10 mouse cellular contexts compared by ENCODE assay signal in the genomic region with DNA sequence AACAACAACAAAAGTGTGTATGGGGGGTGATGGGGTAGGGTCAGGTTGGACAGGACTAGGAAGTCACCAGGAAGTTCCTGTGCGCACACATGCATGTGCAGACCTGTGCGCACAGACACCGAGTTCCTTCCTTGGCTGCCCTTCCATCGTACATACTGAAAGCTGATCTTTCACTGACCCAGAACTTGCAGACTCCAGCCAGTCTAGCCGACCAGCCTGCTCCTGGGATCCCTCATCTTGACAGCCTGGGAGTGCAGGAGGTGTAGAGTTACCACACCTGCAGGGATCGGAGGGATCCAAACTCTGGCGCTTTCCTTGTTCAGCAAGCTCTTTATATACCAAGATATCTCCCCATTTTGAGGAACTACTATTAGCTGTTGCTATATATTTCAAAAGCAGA.
DNase-seq lines count a peak whose midpoint lies in the region; ATAC-seq and TF ChIP-seq lines count a peak whose summit lies in the region.
"Had no signal": no experiment of that assay in that cellular context is flagged by ENCODE, and none has a peak within 500 bp of the region (broad histone marks: within the 10 kb centered on the region; RNA-seq: fewer than 3 reads in every experiment).

No protein-coding gene starts in this region.

- no peak for DNase-seq in heart, adult 9 months (ENCODE audit: low spot score in 2 of 2)
- peak; percentile 66 for DNase-seq in embryo, embryonic 10 days (ENCODE audit: low spot score)
- DNase-seq in ovary, postnatal 10 days (ENCODE audit: low spot score), result no peak
- DNase-seq in adrenal gland, adult 18-20 months (ENCODE audit: low spot score in 2 of 2), result no peak
- DNase-seq in thymus, postnatal 4 days, result no peak

- TF ChIP-seq CTCF in C2C12 (IDR thresholded peaks at IDR 0.05; ENCODE audit: control insufficient read depth, insufficient read depth, insufficient read length), result no peak

- no peak overlapping the region for H3K4me3 ChIP-seq in heart, embryonic 11.5 days (ENCODE audit: low read depth, low read length)
- H3K4me3 ChIP-seq in C2C12 (ENCODE audit: insufficient read depth, poor library complexity, severe bottlenecking), result no peak overlapping the region
- H3K4me3 ChIP-seq in intestine, embryonic 16.5 days (ENCODE audit: low read length), result no peak overlapping the region

- 36% methylated on average over 7 of the region's 7 CpGs for WGBS in heart, embryonic 11.5 days (ENCODE audit: insufficient replicate concordance)
- WGBS in intestine, embryonic 16.5 days, result 54% methylated on average over 7 of the region's 7 CpGs

- peak overlapping the region; percentile 11; the same call in 1 of the 2 replicates for H3K4me2 ChIP-seq in heart, embryonic 11.5 days
- H3K4me2 ChIP-seq in intestine, embryonic 16.5 days (ENCODE audit: low read depth, low read length), result no peak overlapping the region
- H3K4me2 ChIP-seq: midbrain, embryonic 11.5 days had no signal

- H3K4me1 ChIP-seq in heart, embryonic 11.5 days (ENCODE audit: control insufficient read depth, insufficient read depth, low read length), result peaks cover 6% of the 10 kb centered on the region
- H3K4me1 ChIP-seq in intestine, embryonic 16.5 days (ENCODE audit: control insufficient read depth, insufficient read depth, low read length), result peaks cover 10% of the 10 kb centered on the region

- no peaks in the 10 kb centered on the region for H3K36me3 ChIP-seq in heart, embryonic 11.5 days (ENCODE audit: control insufficient read depth, insufficient read depth, low read length)
- H3K36me3 ChIP-seq in C2C12 (ENCODE audit: control insufficient read depth, insufficient read depth), result peaks cover 47% of the 10 kb centered on the region
- H3K36me3 ChIP-seq in intestine, embryonic 16.5 days (ENCODE audit: control insufficient read depth, insufficient read depth, low read length), result peaks cover 9% of the 10 kb centered on the region

- no peak overlapping the region for H3K9ac ChIP-seq in heart, embryonic 11.5 days (ENCODE audit: low read depth, low read length)
- no peak overlapping the region for H3K9ac ChIP-seq in intestine, embryonic 16.5 days (ENCODE audit: low read depth, low read length)

- H3K27me3 ChIP-seq in heart, embryonic 11.5 days (ENCODE audit: control insufficient read depth, insufficient read depth, low read length), result no peaks in the 10 kb centered on the region
- H3K27me3 ChIP-seq in C2C12 (ENCODE audit: control insufficient read depth, insufficient read depth, insufficient read length), result no peaks in the 10 kb centered on the region
- H3K27me3 ChIP-seq in intestine, embryonic 16.5 days (replicated peaks; ENCODE audit: control insufficient read depth, insufficient read depth, low read length), result no peaks in the 10 kb centered on the region
- H3K27me3 ChIP-seq: Patski had no signal

- H3ac ChIP-seq in C2C12 (ENCODE audit: control insufficient read depth, insufficient read length, low read depth), result peak overlapping the region; percentile 9

- no peaks in the 10 kb centered on the region for H3K79me3 ChIP-seq in C2C12 (ENCODE audit: low read depth)

- H3K79me2 ChIP-seq in C2C12 (ENCODE audit: control insufficient read depth, insufficient read depth), result no peaks in the 10 kb centered on the region

- ATAC-seq in heart, embryonic 11.5 days (replicated peaks; ENCODE audit: insufficient number of reproducible peaks, low FRiP score, low TSS enrichment), result peak; percentile 43; the same call in 1 of the 2 replicates
- ATAC-seq in intestine, embryonic 16.5 days, result peak; percentile 54

- H3K27ac ChIP-seq in heart, embryonic 11.5 days (ENCODE audit: low read depth, low read length), result peak overlapping the region; percentile 70
- H3K27ac ChIP-seq in intestine, embryonic 16.5 days (ENCODE audit: low read length), result 0 out of 2 replicates have a peak overlapping the region, but pooled peaks have one; percentile 10

- H3K9me3 ChIP-seq in heart, embryonic 11.5 days (replicated peaks; ENCODE audit: control insufficient read depth, low read length), result no peaks in the 10 kb centered on the region; the same call in 1 of the 2 replicates
- no peaks in the 10 kb centered on the region for H3K9me3 ChIP-seq in intestine, embryonic 16.5 days (ENCODE audit: control insufficient read depth, low read length)

TF ChIP-seq in C2C12, 6 proteins besides CTCF, POLR2A, EP300 and RAD21:
- no peak for TF ChIP-seq MYOG (IDR thresholded peaks at IDR 0.05; ENCODE audit: control insufficient read depth, extremely low read depth, insufficient read length)
- TF ChIP-seq FOSL1 (IDR thresholded peaks at IDR 0.05; ENCODE audit: insufficient read depth, low read length, poor library complexity, severe bottlenecking), result no peak
- TF ChIP-seq MAX (IDR thresholded peaks at IDR 0.05), result no peak
- no peak for TF ChIP-seq USF1 (IDR thresholded peaks at IDR 0.05; ENCODE audit: low read depth)
- no peak for TF ChIP-seq MYOD1 (IDR thresholded peaks at IDR 0.05; ENCODE audit: control insufficient read depth, insufficient read length, low read depth)
- no peak for TF ChIP-seq CEBPB (IDR thresholded peaks at IDR 0.05; ENCODE audit: low read depth)
